Mouse (Mus musculus) mature B cell (primary cell): ENCODE data around the gene Pkd1.

ENCODE experiments used
- in situ Hi-C: fragments of 300-500 bp; cut with MboI; formaldehyde crosslinking; loops from 2 replicates; pipeline ENCODE4 v1.14.3; 2019

Pkd1 gene

GRCm38 (mm10) chr17:24532045-24532444 is 17.6 kb upstream of the Pkd1 start:
- in situ Hi-C loops, result loop anchor here (10.0 kb wide), 1 partner anchor 123 kb away; the partner anchor contains the start of genes Npw and Slc9a3r2

GRCm38 (mm10) chr17:24533099-24533992 is 16.3 kb upstream of the Pkd1 start:
- in situ Hi-C loops, result loop anchor here (10.0 kb wide), 1 partner anchor 121 kb away; the partner anchor contains the start of genes Npw and Slc9a3r2

- in situ Hi-C loops, result loop anchor here (10.0 kb wide), 1 partner anchor 121 kb away; the partner anchor contains the start of genes Npw and Slc9a3r2
Measured at GRCm38 (mm10) chr17:24534160-24534718, 15.4 kb upstream of the Pkd1 start, which contains the start of gene Rab26. Rab26 (minus strand) TSS chr17:24534210.

GRCm38 (mm10) chr17:24535300-24535699 is 14.3 kb upstream of the Pkd1 start:
- in situ Hi-C loops, result loop anchor here (10.0 kb wide), 1 partner anchor 120 kb away; the partner anchor contains the start of genes Npw and Slc9a3r2

- in situ Hi-C loops, result loop anchor here (10.0 kb wide), 1 partner anchor 117 kb away; the partner anchor contains the start of genes Npw and Slc9a3r2
Measured at GRCm38 (mm10) chr17:24537536-24537935, 12.1 kb upstream of the Pkd1 start.

- in situ Hi-C loops, result loop anchor here (10.0 kb wide), 1 partner anchor 116 kb away; the partner anchor contains the start of genes Npw and Slc9a3r2
Measured at GRCm38 (mm10) chr17:24538950-24539349, 10.7 kb upstream of the Pkd1 start.

GRCm38 (mm10) chr17:24540375-24540774 is 9.3 kb upstream of the Pkd1 start:
- in situ Hi-C loops, result loop anchor here (10.0 kb wide), 1 partner anchor 94 kb away; the partner anchor contains the start of genes Nthl1 and Tsc2

- in situ Hi-C loops, result loop anchor here (10.0 kb wide), 1 partner anchor 90 kb away; the partner anchor contains the start of genes Nthl1 and Tsc2
Measured at GRCm38 (mm10) chr17:24544613-24545012, 5.0 kb upstream of the Pkd1 start.

GRCm38 (mm10) chr17:24545247-24545646 is 4.4 kb upstream of the Pkd1 start:
- in situ Hi-C loops, result loop anchor here (10.0 kb wide), 1 partner anchor 90 kb away; the partner anchor contains the start of genes Nthl1 and Tsc2

- in situ Hi-C loops, result loop anchor here (10.0 kb wide), 1 partner anchor 89 kb away; the partner anchor contains the start of genes Nthl1 and Tsc2
Measured at GRCm38 (mm10) chr17:24546234-24546633, 3.4 kb upstream of the Pkd1 start.

- in situ Hi-C loops, result loop anchor here (10.0 kb wide), 1 partner anchor 86 kb away; the partner anchor contains the start of genes Nthl1 and Tsc2
Measured at GRCm38 (mm10) chr17:24548435-24548834, 1.2 kb upstream of the Pkd1 start.

- in situ Hi-C loops, result loop anchor here (10.0 kb wide), 1 partner anchor 86 kb away; the partner anchor contains the start of genes Nthl1 and Tsc2
Measured at GRCm38 (mm10) chr17:24548921-24549617, 565 bp upstream of the Pkd1 start.

GRCm38 (mm10) chr17:24550416-24551049 is 899 bp downstream of the Pkd1 start:
- in situ Hi-C loops, result no loop called here

GRCm38 (mm10) chr17:24551050-24551444 is 1.4 kb downstream of the Pkd1 start:
- in situ Hi-C loops, result no loop called here

- in situ Hi-C loops, result no loop called here
Measured at GRCm38 (mm10) chr17:24557091-24557490, 7.5 kb downstream of the Pkd1 start.

GRCm38 (mm10) chr17:24558600-24559099 is 9.0 kb downstream of the Pkd1 start:
- in situ Hi-C loops, result no loop called here

GRCm38 (mm10) chr17:24559146-24559545 is 9.5 kb downstream of the Pkd1 start:
- in situ Hi-C loops, result no loop called here

GRCm38 (mm10) chr17:24560301-24561028 is 10.8 kb downstream of the Pkd1 start:
- in situ Hi-C loops, result no loop called here

GRCm38 (mm10) chr17:24561592-24561991 is 12.0 kb downstream of the Pkd1 start:
- in situ Hi-C loops, result no loop called here

GRCm38 (mm10) chr17:24563638-24564037 is 14.0 kb downstream of the Pkd1 start:
- in situ Hi-C loops, result no loop called here
